Mouse (Mus musculus) cerebellum, adult 9-10 months (tissue): ENCODE results near the gene Stc2.

ENCODE experiments used
- DNase-seq: peaks from one replicate; pipeline ENCODE4 v3.0.0; 2022

Stc2 gene

GRCm38 (mm10) chr11:31369648-31370286, at the start of gene Stc2:
Stc2 (minus strand) TSS chr11:31370074.
- no peak for DNase-seq

- DNase-seq: no peak
Observed at GRCm38 (mm10) chr11:31417071-31417470, 47.2 kb upstream of the Stc2 start.

- DNase-seq: peak; percentile 60
Observed at GRCm38 (mm10) chr11:31412376-31412775, 42.5 kb upstream of the Stc2 start.

GRCm38 (mm10) chr11:31406736-31407135, 36.9 kb upstream of the Stc2 start:
- DNase-seq: no peak

GRCm38 (mm10) chr11:31403080-31403479, 33.2 kb upstream of the Stc2 start:
- DNase-seq: no peak

GRCm38 (mm10) chr11:31398604-31399003, 28.7 kb upstream of the Stc2 start:
- DNase-seq: no peak

GRCm38 (mm10) chr11:31396638-31397417, 27.0 kb upstream of the Stc2 start:
- DNase-seq: no peak

- DNase-seq: no peak
Observed at GRCm38 (mm10) chr11:31394026-31394425, 24.2 kb upstream of the Stc2 start.

GRCm38 (mm10) chr11:31392340-31392739, 22.5 kb upstream of the Stc2 start:
- DNase-seq: no peak

- DNase-seq: no peak
Observed at GRCm38 (mm10) chr11:31388890-31389289, 19.0 kb upstream of the Stc2 start.

- DNase-seq: no peak
Observed at GRCm38 (mm10) chr11:31387526-31387925, 17.7 kb upstream of the Stc2 start.

- no peak for DNase-seq
Observed at GRCm38 (mm10) chr11:31386571-31386970, 16.7 kb upstream of the Stc2 start.

- no peak for DNase-seq
Observed at GRCm38 (mm10) chr11:31383968-31384367, 14.1 kb upstream of the Stc2 start.

GRCm38 (mm10) chr11:31382145-31382544, 12.3 kb upstream of the Stc2 start:
- no peak for DNase-seq

GRCm38 (mm10) chr11:31373438-31373837, 3.6 kb upstream of the Stc2 start:
- no peak for DNase-seq

- DNase-seq: no peak
Observed at GRCm38 (mm10) chr11:31372206-31372605, 2.3 kb upstream of the Stc2 start.

GRCm38 (mm10) chr11:31371256-31371838, 1.5 kb upstream of the Stc2 start:
- no peak for DNase-seq

- no peak for DNase-seq
Observed at GRCm38 (mm10) chr11:31370436-31371230, 759 bp upstream of the Stc2 start.

GRCm38 (mm10) chr11:31368965-31369647, 768 bp downstream of the Stc2 start:
- DNase-seq: no peak

- DNase-seq: no peak
Observed at GRCm38 (mm10) chr11:31368252-31368964, 1.5 kb downstream of the Stc2 start.

GRCm38 (mm10) chr11:31366827-31367226, 3.0 kb downstream of the Stc2 start:
- DNase-seq: no peak

GRCm38 (mm10) chr11:31366421-31366820, 3.5 kb downstream of the Stc2 start:
- DNase-seq: no peak
